Mouse (Mus musculus) cortical plate, adult 2 months (tissue): ENCODE measurements at regions not wholly inside any gene's neighbourhood (a gene's known extent, or its start where the extent isn't known, plus 50 kb on each side); places are given as distances from the start of the nearest gene placed in this dataset.

Experiments
- H3K27ac ChIP-seq: fragments of 200-500 bp; 2 replicates; pipeline ENCODE4 v1.5.1; 2012; ENCODE audit warnings: low read length, control low read depth, inconsistent platforms; ENCODE audit not compliant: insufficient read depth
- H3K4me1 ChIP-seq: fragments of 200-500 bp; 2 replicates; pipeline ENCODE4 v1.6.1; 2011; ENCODE audit warnings: low read length; ENCODE audit not compliant: control insufficient read depth, insufficient read depth
- H3K4me3 ChIP-seq: fragments of 200-500 bp; 2 replicates; pipeline ENCODE4 v1.5.1; 2011; ENCODE audit warnings: mild to moderate bottlenecking, low read length, control low read depth; ENCODE audit not compliant: insufficient read depth
- CTCF ChIP-seq: fragments of 200-500 bp; IDR thresholded peaks from 2 replicates; pipeline ENCODE4 v1.5.1; 2011; ENCODE audit warnings: mild to moderate bottlenecking, control low read depth, low read length; ENCODE audit not compliant: insufficient read depth; ENCODE audit errors: extremely low read depth
- POLR2A ChIP-seq: fragments of 200-500 bp; IDR thresholded peaks from 2 replicates; pipeline ENCODE4 v1.6.1; 2011; ENCODE audit warnings: mild to moderate bottlenecking, low read length, control low read depth; ENCODE audit not compliant: insufficient read depth; ENCODE audit errors: extremely low read depth

- TF ChIP-seq CTCF (no peak), POLR2A (no peak)
- H3K27ac ChIP-seq: peak overlapping the region; percentile 62
- H3K4me3 ChIP-seq: no peak overlapping the region
- no peaks in the 10 kb centered on the region for H3K4me1 ChIP-seq
These were observed 61.5 kb upstream of the Zfp648 start for GRCm38 (mm10) chr1:154139488-154139887.

- Histone ChIP-seq H3K27ac (no peak overlapping the region), H3K4me1 (no peaks in the 10 kb centered on the region), H3K4me3 (no peak overlapping the region)
- TF ChIP-seq CTCF (no peak), POLR2A (no peak)
These were observed 57.3 kb upstream of the Zfp648 start for GRCm38 (mm10) chr1:154143691-154144090.

- Histone ChIP-seq H3K4me3 (no peak overlapping the region), H3K27ac (no peak overlapping the region), H3K4me1 (peaks cover 5% of the 10 kb centered on the region)
- TF ChIP-seq POLR2A (no peak), CTCF (no peak)
These were observed 53.9 kb upstream of the Zfp648 start for GRCm38 (mm10) chr1:154147001-154147571.

- Histone ChIP-seq H3K4me3 (no peak overlapping the region), H3K27ac (peak overlapping the region; percentile 21; the same call in 1 of the 2 replicates), H3K4me1 (peaks cover 5% of the 10 kb centered on the region)
- TF ChIP-seq POLR2A (no peak), CTCF (no peak)
These were observed 52.0 kb upstream of the Zfp648 start for GRCm38 (mm10) chr1:154148948-154149347.

- TF ChIP-seq CTCF (no peak), POLR2A (no peak)
- H3K4me1 ChIP-seq: peaks cover 5% of the 10 kb centered on the region
- H3K27ac ChIP-seq: peak overlapping the region; percentile 21; the same call in 1 of the 2 replicates
- H3K4me3 ChIP-seq: no peak overlapping the region
These were observed 51.4 kb upstream of the Zfp648 start for GRCm38 (mm10) chr1:154149431-154150143.

GRCm38 (mm10) chr1:154150167-154150851 lies 50.7 kb upstream of the Zfp648 start:
- 0 out of 2 replicates have a peak, but pooled peaks have one; percentile 25 for TF ChIP-seq POLR2A
- no peak for TF ChIP-seq CTCF
- Histone ChIP-seq H3K4me1 (peaks cover 5% of the 10 kb centered on the region), H3K4me3 (no peak overlapping the region), H3K27ac (peak overlapping the region; percentile 22; the same call in 1 of the 2 replicates)
